Mouse (Mus musculus) bone marrow, adult 2 months (tissue): ENCODE measurements around the gene March10.

Source experiments
- CTCF ChIP-seq: fragments of 200-500 bp; IDR thresholded peaks from 2 replicates; pipeline ENCODE4 v1.5.1; 2011; ENCODE audit warnings: low read length, control low read depth; ENCODE audit not compliant: control insufficient read depth, insufficient read depth
- POLR2A ChIP-seq: fragments of 200-500 bp; IDR thresholded peaks from 2 replicates; pipeline ENCODE4 v1.6.1; 2011; ENCODE audit warnings: low read depth, mild to moderate bottlenecking, control low read depth, low read length, borderline replicate concordance; ENCODE audit not compliant: control insufficient read depth

- TF ChIP-seq POLR2A: no peak
- no peak for TF ChIP-seq CTCF
Measured at GRCm38 (mm10) chr11:105390290-105390689, 66.2 kb downstream of the March10 start.
